Mouse (Mus musculus): ENCODE data around the gene Cspg4. TPM values are rescaled to one million over a fixed set of nuclear protein-coding genes. Genes with fewer than 3 reads are reported as not detected.

Gene Cspg4
- polyA plus RNA-seq, 1 experiment from 2014 or later, result 24.0 TPM

GRCm38 (mm10) chr9:56869552-56869951 is 4.7 kb downstream of the Cspg4 start:
- no peak overlapping the region for H3K4me3 ChIP-seq (replicated peaks; ENCODE audit: low read length)
- H3K27ac ChIP-seq (ENCODE audit: low read length), result no peak overlapping the region
- H3K9ac ChIP-seq (ENCODE audit: low read length), result no peak overlapping the region
- 70% methylated on average over 13 of the region's 13 CpGs for WGBS
- no peaks in the 10 kb centered on the region for H3K9me3 ChIP-seq (replicated peaks; ENCODE audit: control insufficient read depth, low read length)
- peaks cover 83% of the 10 kb centered on the region for H3K4me1 ChIP-seq (ENCODE audit: control insufficient read depth, insufficient read depth, low read length)
- H3K36me3 ChIP-seq (ENCODE audit: control insufficient read depth, insufficient read depth, low read length), result no peaks in the 10 kb centered on the region
- H3K27me3 ChIP-seq (ENCODE audit: control insufficient read depth, insufficient read depth, low read length), result no peaks in the 10 kb centered on the region
- H3K4me2 ChIP-seq (ENCODE audit: low read depth, low read length), result no peak overlapping the region
- no peak for ATAC-seq (ENCODE audit: insufficient read depth, low FRiP score)

- Histone ChIP-seq H3K27ac (ENCODE audit: low read length) (peak overlapping the region; percentile 71), H3K36me3 (ENCODE audit: control insufficient read depth, insufficient read depth, low read length) (no peaks in the 10 kb centered on the region), H3K9ac (ENCODE audit: low read length) (peak overlapping the region; percentile 28; the same call in 1 of the 2 replicates), H3K9me3 (replicated peaks; ENCODE audit: control insufficient read depth, low read length) (no peaks in the 10 kb centered on the region), H3K4me2 (ENCODE audit: low read depth, low read length) (0 out of 2 replicates have a peak overlapping the region, but pooled peaks have one; percentile 7), H3K27me3 (ENCODE audit: control insufficient read depth, insufficient read depth, low read length) (no peaks in the 10 kb centered on the region), H3K4me3 (replicated peaks; ENCODE audit: low read length) (no peak overlapping the region), H3K4me1 (ENCODE audit: control insufficient read depth, insufficient read depth, low read length) (peaks cover 78% of the 10 kb centered on the region)
- no peak for ATAC-seq (ENCODE audit: insufficient read depth, low FRiP score)
- 45% methylated on average over 10 of the region's 10 CpGs for WGBS
These were observed 5.9 kb downstream of the Cspg4 start for GRCm38 (mm10) chr9:56870778-56871177.

- no peaks in the 10 kb centered on the region for H3K27me3 ChIP-seq (ENCODE audit: control insufficient read depth, insufficient read depth, low read length)
- no peak overlapping the region for H3K4me3 ChIP-seq (replicated peaks; ENCODE audit: low read length)
- H3K4me2 ChIP-seq (ENCODE audit: low read depth, low read length), result 0 out of 2 replicates have a peak overlapping the region, but pooled peaks have one; percentile 7
- peak overlapping the region; percentile 71 for H3K27ac ChIP-seq (ENCODE audit: low read length)
- H3K9me3 ChIP-seq (replicated peaks; ENCODE audit: control insufficient read depth, low read length), result no peaks in the 10 kb centered on the region
- H3K36me3 ChIP-seq (ENCODE audit: control insufficient read depth, insufficient read depth, low read length), result no peaks in the 10 kb centered on the region
- peaks cover 75% of the 10 kb centered on the region for H3K4me1 ChIP-seq (ENCODE audit: control insufficient read depth, insufficient read depth, low read length)
- ATAC-seq (ENCODE audit: insufficient read depth, low FRiP score), result peak; percentile 25; the same call in 1 of the 2 replicates
- WGBS, result 33% methylated on average over 5 of the region's 5 CpGs
- H3K9ac ChIP-seq (ENCODE audit: low read length), result no peak overlapping the region; the same call in 1 of the 2 replicates
These were observed 6.4 kb downstream of the Cspg4 start for GRCm38 (mm10) chr9:56871191-56871590.

GRCm38 (mm10) chr9:56872105-56872903 is 7.5 kb downstream of the Cspg4 start:
- Histone ChIP-seq H3K27me3 (ENCODE audit: control insufficient read depth, insufficient read depth, low read length) (no peaks in the 10 kb centered on the region), H3K4me3 (replicated peaks; ENCODE audit: low read length) (no peak overlapping the region), H3K9me3 (replicated peaks; ENCODE audit: control insufficient read depth, low read length) (no peaks in the 10 kb centered on the region), H3K9ac (ENCODE audit: low read length) (no peak overlapping the region), H3K36me3 (ENCODE audit: control insufficient read depth, insufficient read depth, low read length) (no peaks in the 10 kb centered on the region), H3K4me2 (ENCODE audit: low read depth, low read length) (no peak overlapping the region), H3K4me1 (ENCODE audit: control insufficient read depth, insufficient read depth, low read length) (peaks cover 75% of the 10 kb centered on the region), H3K27ac (ENCODE audit: low read length) (peak overlapping the region; percentile 71; the same call in 1 of the 2 replicates)
- 81% methylated on average over 5 of the region's 5 CpGs for WGBS
- no peak for ATAC-seq (ENCODE audit: insufficient read depth, low FRiP score)

- ATAC-seq (ENCODE audit: insufficient read depth, low FRiP score), result no peak
- Histone ChIP-seq H3K36me3 (ENCODE audit: control insufficient read depth, insufficient read depth, low read length) (no peaks in the 10 kb centered on the region), H3K27ac (ENCODE audit: low read length) (no peak overlapping the region), H3K4me1 (ENCODE audit: control insufficient read depth, insufficient read depth, low read length) (peaks cover 67% of the 10 kb centered on the region), H3K9ac (ENCODE audit: low read length) (no peak overlapping the region), H3K4me2 (ENCODE audit: low read depth, low read length) (no peak overlapping the region), H3K4me3 (replicated peaks; ENCODE audit: low read length) (no peak overlapping the region), H3K27me3 (ENCODE audit: control insufficient read depth, insufficient read depth, low read length) (no peaks in the 10 kb centered on the region), H3K9me3 (replicated peaks; ENCODE audit: control insufficient read depth, low read length) (no peaks in the 10 kb centered on the region)
- 52% methylated on average over 1 of the region's 1 CpGs for WGBS
These were observed 8.3 kb downstream of the Cspg4 start for GRCm38 (mm10) chr9:56873097-56873496.

- Histone ChIP-seq H3K27me3 (ENCODE audit: control insufficient read depth, insufficient read depth, low read length) (no peaks in the 10 kb centered on the region), H3K9ac (ENCODE audit: low read length) (peak overlapping the region; percentile 52; the same call in 1 of the 2 replicates), H3K36me3 (ENCODE audit: control insufficient read depth, insufficient read depth, low read length) (no peaks in the 10 kb centered on the region), H3K27ac (ENCODE audit: low read length) (peak overlapping the region; percentile 46), H3K4me2 (ENCODE audit: low read depth, low read length) (no peak overlapping the region), H3K9me3 (replicated peaks; ENCODE audit: control insufficient read depth, low read length) (no peaks in the 10 kb centered on the region), H3K4me1 (ENCODE audit: control insufficient read depth, insufficient read depth, low read length) (peaks cover 33% of the 10 kb centered on the region), H3K4me3 (replicated peaks; ENCODE audit: low read length) (no peak overlapping the region)
- 47% methylated on average over 9 of the region's 9 CpGs for WGBS
- peak; percentile 58 for ATAC-seq (ENCODE audit: insufficient read depth, low FRiP score)
These were observed 12.0 kb downstream of the Cspg4 start for GRCm38 (mm10) chr9:56876784-56877183.

GRCm38 (mm10) chr9:56877284-56877683 is 12.5 kb downstream of the Cspg4 start:
- Histone ChIP-seq H3K4me1 (ENCODE audit: control insufficient read depth, insufficient read depth, low read length) (peaks cover 34% of the 10 kb centered on the region), H3K27ac (ENCODE audit: low read length) (peak overlapping the region; percentile 40; the same call in 1 of the 2 replicates), H3K4me2 (ENCODE audit: low read depth, low read length) (no peak overlapping the region), H3K9me3 (replicated peaks; ENCODE audit: control insufficient read depth, low read length) (no peaks in the 10 kb centered on the region), H3K36me3 (ENCODE audit: control insufficient read depth, insufficient read depth, low read length) (no peaks in the 10 kb centered on the region), H3K4me3 (replicated peaks; ENCODE audit: low read length) (no peak overlapping the region), H3K27me3 (ENCODE audit: control insufficient read depth, insufficient read depth, low read length) (no peaks in the 10 kb centered on the region), H3K9ac (ENCODE audit: low read length) (0 out of 2 replicates have a peak overlapping the region, but pooled peaks have one; percentile 52)
- WGBS, result 85% methylated on average over 5 of the region's 5 CpGs
- ATAC-seq (ENCODE audit: insufficient read depth, low FRiP score), result no peak

GRCm38 (mm10) chr9:56880790-56881189 is 16.0 kb downstream of the Cspg4 start:
- Histone ChIP-seq H3K4me2 (ENCODE audit: low read depth, low read length) (no peak overlapping the region), H3K9me3 (replicated peaks; ENCODE audit: control insufficient read depth, low read length) (no peaks in the 10 kb centered on the region), H3K4me1 (ENCODE audit: control insufficient read depth, insufficient read depth, low read length) (peaks cover 22% of the 10 kb centered on the region), H3K27ac (ENCODE audit: low read length) (peak overlapping the region; percentile 44; the same call in 1 of the 2 replicates), H3K9ac (ENCODE audit: low read length) (peak overlapping the region; percentile 40; the same call in 1 of the 2 replicates), H3K36me3 (ENCODE audit: control insufficient read depth, insufficient read depth, low read length) (no peaks in the 10 kb centered on the region), H3K4me3 (replicated peaks; ENCODE audit: low read length) (no peak overlapping the region), H3K27me3 (ENCODE audit: control insufficient read depth, insufficient read depth, low read length) (no peaks in the 10 kb centered on the region)
- WGBS, result 33% methylated on average over 9 of the region's 9 CpGs
- no peak for ATAC-seq (ENCODE audit: insufficient read depth, low FRiP score)

GRCm38 (mm10) chr9:56881539-56882082 is 16.8 kb downstream of the Cspg4 start:
- Histone ChIP-seq H3K9me3 (replicated peaks; ENCODE audit: control insufficient read depth, low read length) (no peaks in the 10 kb centered on the region), H3K36me3 (ENCODE audit: control insufficient read depth, insufficient read depth, low read length) (no peaks in the 10 kb centered on the region), H3K4me3 (replicated peaks; ENCODE audit: low read length) (no peak overlapping the region), H3K27me3 (ENCODE audit: control insufficient read depth, insufficient read depth, low read length) (no peaks in the 10 kb centered on the region), H3K9ac (ENCODE audit: low read length) (no peak overlapping the region), H3K27ac (ENCODE audit: low read length) (no peak overlapping the region), H3K4me2 (ENCODE audit: low read depth, low read length) (no peak overlapping the region), H3K4me1 (ENCODE audit: control insufficient read depth, insufficient read depth, low read length) (peaks cover 17% of the 10 kb centered on the region)
- 50% methylated on average over 3 of the region's 3 CpGs for WGBS
- ATAC-seq (ENCODE audit: insufficient read depth, low FRiP score), result no peak; the same call in 1 of the 2 replicates
